Mouse (Mus musculus) lung, adult 2 months (tissue): ENCODE data around the gene Gkn3. TPM values are rescaled to one million over a fixed set of nuclear protein-coding genes. Genes with fewer than 3 reads are reported as not detected.
A peak's percentile ranks its signal among the peaks of the same experiment; 100 is the strongest.

Source experiments
- DNase-seq: peaks from one replicate; pipeline ENCODE4 v3.0.0; 2022
- H3K4me1 ChIP-seq: fragments of 200-500 bp; 2 replicates; pipeline ENCODE4 v1.6.1; 2011; ENCODE audit warnings: low read length; ENCODE audit not compliant: control insufficient read depth, insufficient read depth
- H3K4me3 ChIP-seq: fragments of 200-500 bp; replicated peaks from 2 replicates; pipeline ENCODE3; 2011; ENCODE audit warnings: low read depth, mild to moderate bottlenecking, control low read depth, low read length; ENCODE audit errors: extremely low read depth
- CTCF ChIP-seq: fragments of 200-500 bp; IDR thresholded peaks from 2 replicates; pipeline ENCODE4 v1.5.1; 2011; ENCODE audit warnings: mild to moderate bottlenecking, low read length, control low read depth; ENCODE audit not compliant: insufficient read depth
- POLR2A ChIP-seq: fragments of 200-500 bp; IDR thresholded peaks from 2 replicates; pipeline ENCODE4 v1.6.1; 2011; ENCODE audit warnings: low read depth, mild to moderate bottlenecking, control low read depth, low read length, borderline replicate concordance; ENCODE audit errors: extremely low read depth
- WGBS: fragments of 180-500 bp; shearing (Covaris S2); methylation state at CpG from one replicate; pipeline ENCODE4 v1.1.7; 2018; 5-methylcytosine and 5-hydroxymethylcytosine counted together
- polyA plus RNA-seq: library from polyadenylated mRNA; depleted of rRNA; stranded (reverse); fragments of >200 nt; gene quantifications from 2 replicates; pipeline ENCODE4 v1.2.3, GENCODE M21; 2012

Gene Gkn3
- polyA plus RNA-seq, 1 experiment = 11.7 TPM

DNA sequence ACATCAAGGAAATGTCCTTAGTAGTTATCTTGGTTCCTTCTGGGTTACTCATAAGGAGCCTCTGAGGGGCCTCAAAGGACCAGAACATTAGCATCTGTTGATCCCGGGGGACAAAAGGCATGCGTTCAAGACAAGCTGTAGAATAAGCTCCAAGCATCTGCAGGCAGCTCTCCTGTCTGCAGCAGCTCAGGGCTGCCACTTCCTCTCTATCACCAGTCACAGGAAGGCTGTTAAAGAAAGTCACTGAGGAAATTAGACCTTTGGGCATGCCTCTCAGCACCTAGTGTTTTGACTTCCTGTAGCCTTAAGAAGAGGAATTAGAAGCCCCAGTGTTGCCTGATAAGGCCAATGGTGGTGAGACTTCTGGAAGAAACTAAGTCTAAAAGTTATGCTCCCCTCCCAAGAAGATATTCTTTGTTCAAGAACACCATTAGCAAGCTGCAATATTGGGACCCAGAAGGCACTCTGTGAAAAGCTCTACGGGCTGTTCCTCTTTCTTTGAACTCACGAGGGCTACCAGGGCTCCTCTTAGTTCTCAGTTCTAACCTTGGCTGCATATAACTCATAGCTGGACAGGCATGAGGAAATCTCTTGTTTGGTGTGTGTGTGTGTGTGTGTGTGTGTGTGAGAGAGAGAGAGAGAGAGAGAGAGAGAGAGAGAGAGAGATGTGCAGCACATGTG, 11.3 kb upstream of the Gkn3 start:
- 40% methylated on average over 4 of the region's 4 CpGs for WGBS
- no peak overlapping the region for H3K4me3 ChIP-seq
- H3K4me1 ChIP-seq = peaks cover 3% of the 10 kb centered on the region
- TF ChIP-seq CTCF = no peak
- no peak for TF ChIP-seq POLR2A
- no peak for DNase-seq

- no peak overlapping the region for H3K4me3 ChIP-seq
- H3K4me1 ChIP-seq = peaks cover 3% of the 10 kb centered on the region
- TF ChIP-seq POLR2A = no peak
- peak; percentile 98 for TF ChIP-seq CTCF
- under 1% methylated on average over 5 of the region's 5 CpGs for WGBS
- DNase-seq = peak; percentile 70
These were observed 10.4 kb upstream of the Gkn3 start for GRCm38 (mm10) chr6:87399137-87399536.

DNA sequence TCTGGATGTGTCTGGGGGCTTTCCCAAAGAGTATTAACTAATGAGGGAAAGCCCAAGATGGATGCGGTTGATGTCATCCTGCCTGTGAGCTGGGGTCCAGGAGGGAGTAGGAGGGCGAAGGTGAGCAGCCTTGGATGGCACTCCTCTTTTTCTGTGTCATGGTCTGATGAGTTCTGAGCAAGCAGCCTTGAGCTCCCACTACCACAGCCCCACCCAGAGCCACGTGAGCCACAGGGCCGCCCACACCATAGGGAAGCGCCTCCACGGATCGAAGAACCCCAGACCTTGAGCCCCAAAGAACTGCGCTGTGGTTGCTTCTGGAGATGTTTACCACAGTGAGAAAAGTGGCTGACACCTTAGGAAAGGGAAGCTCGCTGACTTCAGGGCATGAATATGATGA, 6.0 kb upstream of the Gkn3 start:
- no peak for DNase-seq
- WGBS = 83% methylated on average over 9 of the region's 9 CpGs
- H3K4me3 ChIP-seq = no peak overlapping the region
- peaks cover 13% of the 10 kb centered on the region for H3K4me1 ChIP-seq
- TF ChIP-seq CTCF (no peak), POLR2A (no peak)

DNA sequence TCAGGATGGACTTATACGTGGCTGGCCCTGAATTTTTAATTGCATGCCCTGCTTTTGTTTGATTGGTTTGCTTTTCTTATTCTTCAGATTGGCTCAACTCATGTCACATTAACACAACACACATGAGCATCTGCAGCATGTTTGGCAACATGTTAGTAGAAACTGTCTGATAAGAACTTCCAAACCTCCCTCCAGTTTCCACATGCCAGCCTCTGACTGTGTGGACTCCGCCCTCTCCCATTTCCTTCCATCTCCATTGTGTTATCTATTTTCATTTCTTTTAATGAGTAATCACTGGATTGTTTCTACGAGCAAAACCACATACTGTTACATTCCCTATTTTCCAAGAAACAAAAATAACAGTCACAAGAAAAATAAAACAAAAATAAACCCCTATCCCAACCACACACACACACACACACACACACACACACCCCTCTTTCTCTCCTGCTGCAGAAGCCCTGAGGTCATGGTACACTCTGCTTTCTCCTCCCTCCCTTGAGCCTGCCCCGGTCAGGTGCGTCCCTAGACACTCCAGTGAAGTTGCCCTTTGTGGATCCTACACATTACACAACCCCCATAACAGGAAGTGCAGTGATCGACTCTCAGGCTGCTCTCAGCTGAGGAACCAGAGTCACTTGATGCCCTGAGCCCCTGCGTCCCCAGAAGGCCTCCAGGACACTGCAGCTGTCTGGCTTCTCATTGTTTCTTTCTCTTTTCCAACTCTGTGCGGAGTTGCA, 4.9 kb upstream of the Gkn3 start:
- Histone ChIP-seq H3K4me1 (peaks cover 9% of the 10 kb centered on the region), H3K4me3 (no peak overlapping the region)
- TF ChIP-seq POLR2A = no peak
- TF ChIP-seq CTCF = no peak
- no peak for DNase-seq
- 36% methylated on average over 8 of the region's 8 CpGs for WGBS

- Histone ChIP-seq H3K4me3 (no peak overlapping the region), H3K4me1 (peaks cover 9% of the 10 kb centered on the region)
- TF ChIP-seq CTCF = no peak
- DNase-seq = no peak
- 41% methylated on average over 5 of the region's 5 CpGs for WGBS
These were observed 787 bp upstream of the Gkn3 start for GRCm38 (mm10) chr6:87389455-87389989.

DNA sequence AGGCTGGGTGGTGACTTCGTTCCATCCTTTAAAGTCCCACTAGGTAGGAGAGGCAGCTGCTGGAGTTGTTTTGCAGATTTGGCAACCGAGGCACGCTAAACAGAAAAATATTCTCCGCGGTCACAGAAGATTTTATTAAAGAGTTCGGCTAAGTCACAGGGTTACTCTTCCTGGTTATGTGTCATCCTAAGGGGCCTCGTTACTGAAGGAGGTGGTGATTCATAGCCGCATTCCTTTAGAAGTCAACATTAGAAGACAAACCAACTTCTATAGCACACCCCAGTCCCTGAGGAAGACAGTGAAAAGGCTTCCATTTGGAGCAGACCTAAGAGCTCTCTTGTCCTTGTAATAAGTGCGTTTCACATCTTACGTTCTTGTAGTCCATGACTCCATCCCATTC, 2.1 kb downstream of the Gkn3 start:
- no peak overlapping the region for H3K4me3 ChIP-seq
- 79% methylated on average over 10 of the region's 10 CpGs for WGBS
- no peaks in the 10 kb centered on the region; the same call in 1 of the 2 replicates for H3K4me1 ChIP-seq
- DNase-seq = no peak
- no peak for TF ChIP-seq POLR2A
- no peak for TF ChIP-seq CTCF

DNA sequence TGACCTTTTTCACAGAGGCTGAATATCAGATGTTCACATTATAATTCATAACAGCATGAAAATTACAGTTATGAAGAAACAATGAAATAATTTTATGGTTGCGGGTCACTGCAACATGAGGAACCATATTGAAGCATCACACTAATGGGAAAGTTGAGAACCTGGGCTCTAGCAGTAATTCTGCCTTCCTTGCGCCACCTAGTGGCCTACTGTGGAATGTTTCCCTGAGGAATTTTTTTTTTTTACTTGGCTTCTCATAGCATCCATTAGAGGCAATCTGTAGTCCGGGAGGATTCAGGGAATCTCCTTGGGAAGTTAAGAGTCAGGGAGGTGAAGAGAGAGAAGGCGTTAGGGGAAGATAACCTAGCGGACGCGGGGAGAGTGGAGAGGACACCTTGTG, 2.5 kb downstream of the Gkn3 start:
- H3K4me3 ChIP-seq = no peak overlapping the region
- DNase-seq = peak; percentile 55
- H3K4me1 ChIP-seq = no peaks in the 10 kb centered on the region; the same call in 1 of the 2 replicates
- TF ChIP-seq CTCF = peak; percentile 59; the same call in 1 of the 2 replicates
- TF ChIP-seq POLR2A = no peak
- WGBS = 8% methylated on average over 7 of the region's 7 CpGs

- no peaks in the 10 kb centered on the region; the same call in 1 of the 2 replicates for H3K4me1 ChIP-seq
- no peak for TF ChIP-seq POLR2A
- TF ChIP-seq CTCF = no peak
- no peak overlapping the region for H3K4me3 ChIP-seq
- 24% methylated on average over 6 of the region's 6 CpGs for WGBS
- DNase-seq = no peak
These were observed 4.0 kb downstream of the Gkn3 start for GRCm38 (mm10) chr6:87384761-87385160.

- no peak for DNase-seq
- Histone ChIP-seq H3K4me3 (no peak overlapping the region), H3K4me1 (no peaks in the 10 kb centered on the region; the same call in 1 of the 2 replicates)
- 9% methylated on average over 24 of the region's 24 CpGs for WGBS
- peak; percentile 65 for TF ChIP-seq CTCF
- no peak for TF ChIP-seq POLR2A
These were observed 4.6 kb downstream of the Gkn3 start for GRCm38 (mm10) chr6:87383926-87384691.

GRCm38 (mm10) chr6:87373057-87373456, 15.7 kb downstream of the Gkn3 start, which contains the start of gene Gkn2:
Gene Gkn2 (plus strand): TSS chr6:87373357.
- 72% methylated on average over 9 of the region's 9 CpGs for WGBS
- TF ChIP-seq CTCF (no peak), POLR2A (no peak)
- DNase-seq = no peak

More at GRCm38 (mm10) chr6:87373057-87373456, 15.7 kb downstream of the Gkn3 start, which contains the start of gene Gkn2:
- Histone ChIP-seq H3K4me1 (no peaks in the 10 kb centered on the region), H3K4me3 (no peak within 1 kb of the TSS)
